Mouse (Mus musculus) kidney, embryonic 16.5 days (tissue): ENCODE results near the gene Kri1. TPM values are rescaled to one million over a fixed set of nuclear protein-coding genes. Genes with fewer than 3 reads are reported as not detected.

Experiments
- ATAC-seq: fragments of 200-750 bp; cut with Nextera tagmentation; 2 replicates; pipeline ENCODE4 v1.8.0; 2017; ENCODE audit warnings: moderate TSS enrichment; ENCODE audit not compliant: low FRiP score, low TSS enrichment
- H3K27ac ChIP-seq: fragments of 300-500 bp; sonication (generic); 2 replicates; pipeline ENCODE4 v1.5.1; 2014; ENCODE audit warnings: low read length
- H3K27me3 ChIP-seq: fragments of 300-500 bp; sonication (generic); 2 replicates; pipeline ENCODE4 v1.6.1; 2014; ENCODE audit warnings: low read length, control low read depth, mixed read lengths; ENCODE audit not compliant: insufficient read depth
- H3K36me3 ChIP-seq: fragments of 300-500 bp; sonication (generic); 2 replicates; pipeline ENCODE4 v1.6.1; 2014; ENCODE audit warnings: low read length, control low read depth, mixed read lengths; ENCODE audit not compliant: insufficient read depth
- H3K4me1 ChIP-seq: fragments of 300-500 bp; sonication (generic); 2 replicates; pipeline ENCODE4 v1.6.1; 2014; ENCODE audit warnings: low read length, control low read depth, mixed read lengths; ENCODE audit not compliant: insufficient read depth
- H3K4me2 ChIP-seq: fragments of 300-500 bp; sonication (generic); replicated peaks from 2 replicates; pipeline ENCODE4 v1.6.1; 2014; ENCODE audit warnings: low read depth, low read length
- H3K4me3 ChIP-seq: fragments of 300-500 bp; sonication (generic); 2 replicates; pipeline ENCODE4 v1.5.1; 2014; ENCODE audit warnings: mild to moderate bottlenecking, low read length
- H3K9ac ChIP-seq: fragments of 300-500 bp; sonication (generic); replicated peaks from 2 replicates; pipeline ENCODE4 v1.6.1; 2014; ENCODE audit warnings: low read length
- H3K9me3 ChIP-seq: fragments of 300-500 bp; sonication (generic); 2 replicates; pipeline ENCODE4 v1.6.1; 2016; ENCODE audit warnings: low read length, control low read depth
- WGBS: fragments of 180-500 bp; shearing (Covaris S2); extraction: QIAGEN DNeasy Blood & Tissue Kit; methylation state at CpG from one replicate; pipeline ENCODE4 v1.1.7; 2014; 5-methylcytosine and 5-hydroxymethylcytosine counted together
- polyA plus RNA-seq: library from polyadenylated mRNA; unstranded; fragments of >200 nt; fragmentation: Nextera tagmentation; extraction: Ambion mirVana; gene quantifications from 2 replicates; pipeline ENCODE4 v1.2.1, GENCODE M21; 2015

Kri1 gene
- polyA plus RNA-seq, 1 experiment from 2014 or later = 14.6 TPM

GRCm38 (mm10) chr9:21238733-21239464, 48.9 kb downstream of the Kri1 start, which contains the start of gene Keap1:
Gene Keap1, minus strand, starts transcription at chr9:21239361.
- ATAC-seq = peak; percentile 90
- Histone ChIP-seq H3K4me3 (peak within 1 kb of the TSS; percentile 84), H3K36me3 (peaks cover 16% of the 10 kb centered on the region), H3K27ac (peak within 1 kb of the TSS; percentile 91), H3K9me3 (no peaks in the 10 kb centered on the region), H3K27me3 (peaks cover 14% of the 10 kb centered on the region), H3K9ac (peak within 1 kb of the TSS; percentile 93), H3K4me1 (peaks cover 20% of the 10 kb centered on the region), H3K4me2 (peak within 1 kb of the TSS; percentile 72)
- under 1% methylated on average over 63 of the region's 90 CpGs for WGBS

GRCm38 (mm10) chr9:21238004-21238732, 49.6 kb downstream of the Kri1 start:
- H3K27ac ChIP-seq = peak overlapping the region; percentile 91
- H3K4me1 ChIP-seq = peaks cover 20% of the 10 kb centered on the region
- peaks cover 23% of the 10 kb centered on the region for H3K36me3 ChIP-seq
- no peaks in the 10 kb centered on the region for H3K9me3 ChIP-seq
- peak; percentile 13; the same call in 1 of the 2 replicates for ATAC-seq
- peak overlapping the region; percentile 93 for H3K9ac ChIP-seq
- peaks cover 7% of the 10 kb centered on the region for H3K27me3 ChIP-seq
- 1% methylated on average over 25 of the region's 31 CpGs for WGBS
- H3K4me2 ChIP-seq = peak overlapping the region; percentile 72
- H3K4me3 ChIP-seq = peak overlapping the region; percentile 84

- Histone ChIP-seq H3K4me3 (peak overlapping the region; percentile 84), H3K36me3 (peaks cover 28% of the 10 kb centered on the region), H3K4me2 (peak overlapping the region; percentile 72), H3K9ac (peak overlapping the region; percentile 93), H3K4me1 (peaks cover 20% of the 10 kb centered on the region), H3K27me3 (no peaks in the 10 kb centered on the region; the same call in 1 of the 2 replicates), H3K9me3 (no peaks in the 10 kb centered on the region), H3K27ac (peak overlapping the region; percentile 91)
- ATAC-seq = no peak; the same call in 1 of the 2 replicates
- WGBS = 9% methylated on average over 19 of the region's 19 CpGs
These were observed 50.3 kb downstream of the Kri1 start for GRCm38 (mm10) chr9:21237368-21238003.

- H3K27ac ChIP-seq = no peak overlapping the region
- 71% methylated on average over 25 of the region's 25 CpGs for WGBS
- no peaks in the 10 kb centered on the region for H3K9me3 ChIP-seq
- H3K4me2 ChIP-seq = peak overlapping the region; percentile 72
- peaks cover 20% of the 10 kb centered on the region for H3K4me1 ChIP-seq
- H3K36me3 ChIP-seq = peaks cover 28% of the 10 kb centered on the region
- H3K4me3 ChIP-seq = peak overlapping the region; percentile 84
- peak overlapping the region; percentile 93; the same call in 1 of the 2 replicates for H3K9ac ChIP-seq
- ATAC-seq = no peak
- no peaks in the 10 kb centered on the region for H3K27me3 ChIP-seq
These were observed 50.8 kb downstream of the Kri1 start for GRCm38 (mm10) chr9:21236991-21237367.

GRCm38 (mm10) chr9:21235341-21235740, 52.4 kb downstream of the Kri1 start:
- H3K36me3 ChIP-seq = peaks cover 39% of the 10 kb centered on the region
- H3K4me3 ChIP-seq = no peak overlapping the region
- H3K9ac ChIP-seq = no peak overlapping the region
- no peaks in the 10 kb centered on the region for H3K9me3 ChIP-seq
- H3K4me1 ChIP-seq = peaks cover 20% of the 10 kb centered on the region
- no peaks in the 10 kb centered on the region for H3K27me3 ChIP-seq
- no peak overlapping the region for H3K4me2 ChIP-seq
- 77% methylated on average over 4 of the region's 4 CpGs for WGBS
- ATAC-seq = no peak
- no peak overlapping the region for H3K27ac ChIP-seq

GRCm38 (mm10) chr9:21233805-21234204, 54.0 kb downstream of the Kri1 start:
- no peak for ATAC-seq
- peaks cover 54% of the 10 kb centered on the region for H3K36me3 ChIP-seq

GRCm38 (mm10) chr9:21233366-21233765, 54.4 kb downstream of the Kri1 start:
- Histone ChIP-seq H3K27ac (no peak overlapping the region), H3K36me3 (peaks cover 55% of the 10 kb centered on the region)
- no peak for ATAC-seq

More at GRCm38 (mm10) chr9:21233805-21234204, 54.0 kb downstream of the Kri1 start:
- H3K27ac ChIP-seq = no peak overlapping the region
- no peaks in the 10 kb centered on the region for H3K9me3 ChIP-seq
- no peaks in the 10 kb centered on the region for H3K27me3 ChIP-seq
- peaks cover 10% of the 10 kb centered on the region for H3K4me1 ChIP-seq
- H3K4me3 ChIP-seq = no peak overlapping the region
- 88% methylated on average over 28 of the region's 28 CpGs for WGBS
- H3K4me2 ChIP-seq = no peak overlapping the region
- no peak overlapping the region for H3K9ac ChIP-seq

GRCm38 (mm10) chr9:21232867-21233266, 54.9 kb downstream of the Kri1 start:
- H3K27ac ChIP-seq = no peak overlapping the region
- no peaks in the 10 kb centered on the region for H3K27me3 ChIP-seq
- H3K4me2 ChIP-seq = no peak overlapping the region
- H3K4me1 ChIP-seq = peaks cover 15% of the 10 kb centered on the region
- WGBS = 92% methylated on average over 5 of the region's 5 CpGs
- H3K9ac ChIP-seq = no peak overlapping the region
- no peaks in the 10 kb centered on the region for H3K9me3 ChIP-seq
- H3K36me3 ChIP-seq = peaks cover 55% of the 10 kb centered on the region
- no peak for ATAC-seq
- no peak overlapping the region for H3K4me3 ChIP-seq

More at GRCm38 (mm10) chr9:21233366-21233765, 54.4 kb downstream of the Kri1 start:
- H3K9ac ChIP-seq = no peak overlapping the region
- no peak overlapping the region for H3K4me2 ChIP-seq
- no peaks in the 10 kb centered on the region for H3K9me3 ChIP-seq
- WGBS = 91% methylated on average over 29 of the region's 29 CpGs
- peaks cover 10% of the 10 kb centered on the region for H3K4me1 ChIP-seq
- H3K4me3 ChIP-seq = no peak overlapping the region
- no peaks in the 10 kb centered on the region for H3K27me3 ChIP-seq

GRCm38 (mm10) chr9:21231551-21231950, 56.2 kb downstream of the Kri1 start:
- Histone ChIP-seq H3K27me3 (no peaks in the 10 kb centered on the region), H3K36me3 (peaks cover 55% of the 10 kb centered on the region), H3K9me3 (no peaks in the 10 kb centered on the region), H3K27ac (no peak overlapping the region), H3K4me2 (no peak overlapping the region), H3K4me1 (peaks cover 13% of the 10 kb centered on the region), H3K4me3 (no peak overlapping the region), H3K9ac (no peak overlapping the region)
- no peak for ATAC-seq
- 65% methylated on average over 23 of the region's 23 CpGs for WGBS
